Mouse (Mus musculus) 416B (cell line): ENCODE data around the gene Grid1.

Source experiments
- DNase-seq: peaks from one replicate; pipeline ENCODE4 v3.0.0; 2011; ENCODE audit warnings: low read depth

The Grid1 gene

DNA sequence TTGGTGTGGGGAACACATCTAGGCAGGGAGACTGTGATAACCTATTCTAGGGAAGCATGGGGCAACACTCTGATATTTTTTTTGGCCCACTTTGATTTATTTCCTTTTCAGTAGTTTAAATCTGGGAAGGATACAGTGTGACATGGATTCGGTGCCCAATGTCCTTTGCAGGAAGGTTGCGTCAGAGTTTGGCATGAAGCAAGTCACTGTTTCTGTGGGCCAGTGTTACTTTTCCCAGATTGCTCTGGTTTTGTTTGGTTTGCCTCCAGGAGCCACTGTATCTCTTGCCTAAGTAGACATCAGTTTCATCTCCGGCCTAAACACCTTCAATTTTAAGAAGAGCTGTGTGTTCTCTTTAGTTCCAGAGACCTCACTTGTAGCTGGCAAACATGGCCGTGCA is 399.1 kb downstream of the Grid1 start:
- no peak for DNase-seq

DNA sequence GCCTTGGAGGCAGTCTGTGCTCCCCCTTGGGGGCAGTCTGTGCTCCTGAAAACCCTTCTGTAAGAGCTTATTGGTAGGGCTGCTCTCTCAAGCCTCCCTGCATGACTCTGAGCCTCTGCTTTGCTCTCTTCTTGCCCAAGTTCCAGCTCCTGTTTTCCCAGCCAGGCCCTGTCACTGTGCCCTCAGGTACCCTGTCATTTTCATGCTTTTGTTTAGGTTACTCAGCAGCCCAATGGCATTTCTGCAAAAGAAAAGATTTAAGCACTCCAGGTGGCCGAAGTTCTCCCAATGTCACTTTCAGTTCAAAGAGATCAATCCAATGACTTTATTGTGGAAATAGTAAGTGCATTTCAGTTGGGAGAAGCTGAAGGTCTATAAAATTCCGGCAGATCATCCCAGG is 402.3 kb downstream of the Grid1 start:
- no peak for DNase-seq

DNA sequence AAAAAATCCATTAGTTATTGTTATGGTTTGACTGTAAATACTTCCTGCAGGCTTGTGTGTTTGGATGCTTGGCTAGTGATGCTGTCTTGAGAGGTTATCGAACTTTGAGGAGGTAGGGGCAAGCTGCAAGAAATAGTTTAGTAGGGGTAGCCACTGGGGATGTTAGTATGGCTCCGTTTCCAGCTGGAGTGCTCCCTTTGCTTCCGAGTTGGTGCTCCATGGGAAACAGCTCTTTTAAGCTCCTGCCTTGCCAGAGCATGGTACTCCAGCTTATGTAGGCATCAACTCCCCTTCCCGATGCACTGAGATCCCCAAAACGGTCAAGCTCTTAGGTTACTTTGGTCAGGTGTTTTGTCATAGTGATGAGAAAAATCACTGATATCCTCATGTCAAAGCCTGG is 407.7 kb downstream of the Grid1 start:
- no peak for DNase-seq

DNA sequence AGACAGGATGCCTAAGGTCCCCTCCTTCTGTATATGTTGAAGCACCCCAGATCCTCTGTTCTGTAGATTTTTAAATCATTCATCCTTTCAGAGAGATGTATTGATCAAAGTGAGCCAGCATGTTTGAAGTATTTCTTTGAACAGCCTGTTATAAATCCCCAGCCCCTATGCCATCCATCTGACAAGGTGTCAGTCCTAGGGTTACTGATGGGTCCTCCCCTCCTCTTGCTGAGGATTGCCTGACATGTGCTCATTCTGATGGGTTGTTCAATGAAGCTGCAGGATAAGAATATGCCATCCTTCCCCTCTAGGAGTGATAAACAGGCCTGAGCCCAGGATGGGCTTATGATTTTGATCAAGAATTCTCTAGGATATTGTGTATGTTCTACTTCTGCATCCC is 411.5 kb downstream of the Grid1 start:
- DNase-seq, result no peak

DNA sequence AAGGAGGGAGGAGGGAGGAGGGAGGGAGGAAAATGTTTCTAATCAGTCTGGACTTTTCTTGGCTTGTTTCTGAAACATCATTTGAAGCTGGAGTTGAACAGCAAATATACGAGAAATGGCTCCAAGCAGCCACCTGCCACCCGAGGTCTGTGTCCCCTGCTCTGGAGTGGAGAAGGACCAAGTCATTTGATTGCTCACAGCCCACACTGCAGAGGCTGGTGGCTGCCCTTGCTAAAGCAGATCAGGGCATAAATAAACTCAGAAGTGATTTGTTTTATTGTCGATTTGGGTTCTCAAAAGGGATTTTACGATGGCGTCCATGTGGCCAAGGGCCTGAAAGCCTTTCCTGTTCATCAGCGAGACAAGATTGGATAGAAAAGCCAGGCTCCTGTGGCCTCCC is 423.0 kb downstream of the Grid1 start:
- no peak for DNase-seq

DNA sequence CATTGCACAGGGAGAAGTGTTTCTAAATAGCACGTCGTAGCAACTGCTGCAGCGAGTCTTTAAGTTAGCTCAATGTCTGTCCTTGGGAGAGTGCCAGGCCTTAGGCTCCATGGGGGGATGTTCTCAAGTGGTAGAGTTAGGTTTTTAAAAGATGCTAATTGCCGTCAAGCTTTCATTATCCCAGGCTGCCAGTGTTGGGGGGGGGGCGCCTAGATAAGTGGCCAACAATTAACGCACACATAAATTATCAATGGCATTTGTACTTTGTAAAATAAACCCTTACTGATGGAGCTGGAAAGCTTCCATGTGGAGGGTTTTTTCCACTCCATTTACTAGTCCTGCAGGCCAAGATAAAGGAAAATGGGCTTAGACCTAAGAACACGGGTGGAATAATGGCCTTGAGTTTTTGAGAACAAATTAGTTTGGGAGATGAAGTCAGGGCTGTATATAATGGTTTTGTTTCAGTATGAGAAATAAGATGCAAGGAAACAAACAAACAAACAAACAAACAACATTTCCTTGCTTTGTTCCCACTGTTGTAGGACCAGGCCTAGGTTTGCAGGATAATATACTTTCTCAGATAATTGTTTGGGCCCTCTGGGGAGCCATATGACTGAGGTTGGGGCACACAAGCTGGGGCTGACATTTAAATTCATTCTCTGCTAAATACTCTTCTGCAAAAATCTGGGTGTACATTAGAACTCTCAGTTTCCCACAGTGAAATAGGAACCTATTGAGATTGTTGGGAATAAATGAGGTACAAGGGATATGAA is 425.1 kb downstream of the Grid1 start:
- no peak for DNase-seq

DNA sequence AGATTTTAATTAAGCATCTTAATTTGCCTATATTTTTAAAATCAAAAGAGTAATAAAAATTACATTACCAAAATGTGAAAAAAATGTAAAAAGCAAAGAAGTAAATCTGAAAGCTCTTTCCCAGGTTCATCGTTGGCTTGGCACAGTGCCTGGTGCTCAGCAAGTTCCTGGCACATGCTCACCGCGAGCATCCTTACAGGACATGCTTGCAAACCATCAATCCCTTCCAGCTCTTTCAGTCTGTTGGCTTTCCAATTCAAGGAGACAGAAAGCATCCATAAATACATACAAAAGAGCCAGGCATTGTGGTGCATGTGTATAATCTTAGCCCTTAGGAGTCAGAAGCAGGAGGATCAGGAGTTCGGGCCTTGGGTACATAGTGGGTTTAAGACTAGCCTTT is 430.5 kb downstream of the Grid1 start:
- no peak for DNase-seq

DNA sequence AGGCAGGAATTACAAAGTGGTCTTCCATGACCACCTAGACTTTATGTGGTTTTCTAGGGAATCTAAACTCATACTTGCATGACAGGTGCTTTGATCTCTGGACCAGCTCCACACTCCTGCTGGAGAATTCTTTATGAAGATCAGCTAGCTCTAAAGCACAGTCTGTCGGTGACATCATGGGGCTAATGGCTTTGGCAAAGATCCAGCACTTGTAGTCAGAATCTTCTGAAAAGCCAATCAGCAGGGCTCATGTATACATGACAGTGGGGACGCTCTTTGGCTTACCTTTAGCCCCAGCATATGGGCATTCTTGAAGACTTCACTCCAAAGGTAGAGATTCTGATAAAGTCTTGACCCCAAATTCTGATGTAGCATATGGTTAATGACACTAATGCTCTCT is 434.6 kb downstream of the Grid1 start:
- no peak for DNase-seq

DNA sequence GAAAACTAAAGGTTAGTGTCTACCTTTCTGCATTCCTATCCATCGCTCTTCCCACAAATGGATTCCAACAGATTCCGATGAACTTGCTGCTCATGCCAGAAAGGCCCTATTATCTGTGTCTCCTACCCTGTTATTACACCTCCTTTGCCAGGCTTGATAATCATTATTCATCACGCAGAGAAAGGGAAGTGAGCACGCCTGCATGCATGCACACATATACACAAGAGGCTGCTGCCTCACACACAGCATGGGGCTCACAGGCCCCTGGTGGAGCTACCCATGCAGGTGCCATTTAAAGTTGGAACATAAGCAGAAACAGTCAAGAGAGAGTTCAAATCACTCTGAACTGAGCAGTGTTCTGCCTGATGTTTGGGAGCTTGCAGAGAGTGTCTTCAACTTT is 450.4 kb downstream of the Grid1 start:
- DNase-seq, result no peak

DNA sequence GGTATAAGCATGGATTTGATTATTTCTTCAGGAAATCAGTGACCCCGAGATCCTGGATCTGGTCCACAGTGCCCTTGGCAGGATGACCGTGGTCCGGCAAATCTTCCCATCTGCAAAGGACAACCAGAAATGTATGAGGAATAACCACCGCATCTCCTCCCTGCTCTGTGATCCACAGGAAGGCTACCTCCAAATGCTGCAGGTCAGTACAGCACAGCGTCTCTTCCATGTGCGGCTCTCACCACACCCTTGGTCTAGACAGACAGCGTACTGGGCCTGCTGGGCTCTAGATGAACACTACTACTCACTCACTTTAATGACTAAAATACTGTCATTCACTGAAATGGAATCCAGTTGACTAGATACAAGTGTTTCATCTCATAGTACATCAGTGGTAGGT is 489.3 kb downstream of the Grid1 start:
- DNase-seq, result no peak

DNA sequence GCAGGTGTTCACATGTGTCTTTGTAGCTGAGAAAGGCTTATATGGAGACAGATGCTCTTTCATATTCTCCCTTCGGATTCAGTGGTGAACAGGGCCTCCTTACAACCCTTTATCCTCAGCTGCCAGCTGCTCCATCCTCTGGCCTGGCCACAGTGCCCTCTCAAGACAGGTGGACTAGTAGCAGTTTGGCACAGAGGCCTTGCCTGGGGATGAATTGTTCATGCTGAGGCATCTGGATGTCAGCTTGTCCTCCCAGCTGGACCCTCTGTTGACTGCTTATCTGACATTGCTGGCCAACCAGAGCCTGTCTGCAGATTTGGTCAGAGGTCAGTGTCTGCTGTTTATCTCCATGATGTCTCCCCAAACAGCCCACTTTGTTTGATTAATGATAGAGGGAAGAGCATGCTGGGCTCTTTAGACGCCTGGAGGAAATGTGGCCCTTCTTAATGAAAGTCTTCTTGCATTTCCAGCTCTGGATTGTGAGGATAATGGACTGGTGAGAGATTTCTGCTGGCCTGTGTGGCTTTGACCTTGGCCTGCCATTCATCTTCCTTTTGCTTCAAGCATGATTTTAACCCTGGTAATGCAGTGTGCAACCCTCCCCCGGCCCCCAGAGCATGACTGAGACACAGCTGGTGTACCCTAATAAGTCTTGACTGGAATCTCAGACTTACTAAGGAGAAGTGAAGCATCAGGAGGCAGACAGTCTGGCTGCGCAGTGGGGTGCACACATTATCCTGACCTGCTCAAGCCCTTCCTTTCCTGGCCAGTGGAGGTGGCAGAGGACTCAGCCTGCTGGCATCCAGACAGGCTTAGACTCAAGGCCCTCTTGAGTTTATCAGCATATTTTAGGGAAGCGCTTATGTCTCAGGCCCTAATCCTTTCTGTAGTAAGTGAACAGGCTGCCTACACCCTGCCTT is 493.7 kb downstream of the Grid1 start:
- DNase-seq, result no peak

DNA sequence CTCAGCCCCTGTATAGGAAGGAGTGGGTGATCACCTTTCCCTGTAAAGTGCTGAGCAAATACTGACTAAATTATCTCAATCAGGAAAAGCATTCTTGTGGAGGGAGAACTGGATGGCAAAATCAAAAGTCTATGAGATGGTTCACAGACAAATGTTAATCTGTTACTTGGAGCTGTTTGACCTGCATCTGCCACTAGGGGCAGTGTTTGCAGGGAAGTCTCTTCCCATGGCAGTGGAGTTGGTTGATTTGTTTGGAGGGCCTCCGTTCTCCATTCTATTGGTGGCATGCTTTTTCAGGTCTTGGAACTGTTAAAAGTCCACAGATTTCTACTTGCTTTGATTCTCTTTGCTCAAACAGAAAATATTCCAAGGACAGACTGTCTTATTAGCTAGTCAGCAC is 506.4 kb downstream of the Grid1 start:
- no peak for DNase-seq

DNA sequence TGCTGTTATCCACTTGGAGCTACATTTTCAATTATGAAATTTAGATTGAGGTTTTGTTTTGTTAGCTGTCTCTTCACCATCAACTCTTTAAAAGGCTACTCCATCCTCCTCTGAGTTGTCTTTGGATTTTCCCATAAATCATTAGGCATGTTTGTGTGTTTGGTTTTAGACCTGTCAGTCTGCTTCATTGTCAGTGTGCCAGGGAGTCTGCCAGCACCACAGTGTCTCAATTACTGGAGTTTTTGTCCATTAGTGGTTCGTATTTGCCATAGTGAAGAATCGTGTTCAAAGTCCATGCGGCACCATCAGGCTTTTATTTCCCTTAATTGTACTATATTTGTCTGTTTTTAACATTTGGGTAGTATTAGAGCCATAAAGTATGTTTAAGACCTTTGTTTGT is 516.7 kb downstream of the Grid1 start:
- DNase-seq, result no peak

DNA sequence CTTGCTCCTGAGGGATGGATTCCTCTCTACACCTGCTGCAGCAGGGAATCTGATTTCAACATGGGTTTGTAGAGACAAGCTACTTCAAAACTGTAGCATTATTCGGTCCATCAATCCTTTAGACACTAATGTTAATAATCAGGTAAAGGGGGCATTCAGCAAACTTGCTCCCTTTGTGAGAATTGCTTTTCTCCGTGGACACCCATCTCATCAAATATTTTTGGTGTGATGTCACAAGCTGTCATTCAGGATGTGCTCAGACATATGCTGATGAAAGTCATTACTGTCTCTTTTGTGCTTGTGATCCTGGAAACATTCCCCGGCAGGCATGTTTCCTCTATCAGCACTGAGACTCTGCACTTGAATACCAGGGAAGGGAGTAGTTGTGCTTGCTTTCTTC is 536.1 kb downstream of the Grid1 start:
- DNase-seq, result no peak

DNA sequence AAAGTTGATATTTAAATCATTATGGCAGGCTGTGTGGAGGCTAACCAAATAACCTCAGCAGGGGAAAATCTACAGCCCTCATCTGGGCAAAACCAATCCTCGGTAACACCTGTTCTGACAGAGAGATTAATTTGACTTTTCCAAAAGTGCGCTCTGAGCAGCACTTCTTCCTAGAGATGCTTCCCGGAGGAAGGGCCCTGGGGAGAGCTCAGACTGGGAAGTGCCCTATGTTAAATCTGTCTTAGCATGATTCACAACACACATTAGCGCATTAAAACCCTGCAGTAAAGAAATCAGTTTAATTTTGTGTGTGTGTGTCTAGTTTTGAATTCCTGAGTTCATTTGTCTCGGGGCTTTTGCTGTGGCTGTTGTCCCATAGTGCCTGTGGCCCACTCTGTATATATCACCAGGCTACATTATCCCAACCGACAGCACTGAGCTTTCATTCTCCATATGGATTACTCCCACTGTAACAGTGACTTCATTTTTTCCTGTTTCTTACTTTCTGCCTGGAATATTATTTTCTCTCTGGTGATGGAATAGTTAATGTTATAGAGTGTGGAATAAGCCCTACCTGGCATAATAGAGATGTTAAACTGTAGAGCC is 536.7 kb downstream of the Grid1 start:
- DNase-seq, result no peak

DNA sequence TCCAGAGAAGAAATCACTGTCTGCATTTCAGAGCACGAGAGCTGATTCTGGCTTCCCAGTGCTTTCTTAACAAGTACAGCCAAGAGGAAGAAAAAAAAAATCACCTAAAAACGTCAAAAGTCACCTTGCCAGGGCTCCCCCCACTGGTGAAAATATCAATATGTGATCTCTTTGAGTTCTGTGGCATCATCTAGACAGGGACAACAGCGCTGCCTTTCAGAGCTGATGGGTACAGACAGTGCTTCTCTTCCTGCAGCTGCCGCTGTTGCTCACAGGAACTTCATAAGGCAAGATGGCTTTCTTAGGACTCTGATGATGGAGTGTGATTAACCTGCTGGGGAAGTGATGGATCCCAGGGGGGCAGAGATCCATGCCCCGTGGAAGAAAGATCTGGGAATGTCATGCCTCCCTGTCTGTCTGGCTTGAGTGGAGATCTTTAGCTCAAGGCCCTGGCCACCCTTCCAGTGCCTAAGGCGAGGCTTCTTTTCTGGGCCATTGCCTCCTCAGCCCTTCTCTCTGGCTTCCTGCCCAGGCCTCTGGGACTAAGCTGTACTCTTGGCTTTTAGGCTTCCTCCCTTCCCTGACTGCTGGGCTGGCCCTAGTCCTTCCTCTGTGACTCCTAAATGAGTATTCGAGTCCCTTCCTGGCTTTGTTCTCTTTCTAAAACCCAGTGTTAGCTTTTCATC is 538.4 kb downstream of the Grid1 start:
- DNase-seq, result no peak

DNA sequence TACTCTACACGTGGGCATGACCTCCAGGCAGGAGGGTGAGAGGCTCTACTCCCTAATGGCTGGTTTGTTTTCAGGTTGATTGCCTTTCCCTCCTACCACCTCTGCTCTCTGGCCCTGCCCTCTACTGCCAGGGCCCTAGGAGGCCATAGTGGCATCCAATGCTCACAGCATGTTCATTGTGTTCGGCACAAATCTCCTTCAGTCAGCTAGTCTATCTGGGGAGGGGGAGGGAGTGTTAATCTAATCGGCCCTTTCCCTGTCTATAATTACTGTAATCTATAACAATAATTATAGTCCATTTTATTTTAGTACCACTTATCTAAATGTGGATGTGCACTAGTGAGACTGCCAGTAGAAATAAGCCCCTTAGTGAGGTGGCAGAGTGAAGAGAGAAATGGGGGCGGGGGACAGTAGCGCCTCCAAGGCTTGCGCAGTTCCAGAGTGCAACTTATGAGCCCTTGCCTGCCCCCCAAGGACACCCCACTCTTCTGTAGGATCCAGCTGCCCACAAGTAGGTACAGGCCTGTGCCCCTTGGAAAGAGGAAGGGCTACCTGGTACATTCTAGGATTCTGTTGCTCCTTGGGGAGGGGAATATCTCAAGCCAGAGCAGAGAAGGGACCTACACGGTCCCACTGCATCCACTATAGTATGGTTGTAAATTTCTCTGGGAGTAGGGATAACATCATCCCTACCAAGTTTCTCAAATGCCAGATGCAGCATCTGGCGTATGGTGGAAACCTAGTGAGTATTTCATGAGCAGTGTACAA is 545.5 kb downstream of the Grid1 start:
- no peak for DNase-seq

DNA sequence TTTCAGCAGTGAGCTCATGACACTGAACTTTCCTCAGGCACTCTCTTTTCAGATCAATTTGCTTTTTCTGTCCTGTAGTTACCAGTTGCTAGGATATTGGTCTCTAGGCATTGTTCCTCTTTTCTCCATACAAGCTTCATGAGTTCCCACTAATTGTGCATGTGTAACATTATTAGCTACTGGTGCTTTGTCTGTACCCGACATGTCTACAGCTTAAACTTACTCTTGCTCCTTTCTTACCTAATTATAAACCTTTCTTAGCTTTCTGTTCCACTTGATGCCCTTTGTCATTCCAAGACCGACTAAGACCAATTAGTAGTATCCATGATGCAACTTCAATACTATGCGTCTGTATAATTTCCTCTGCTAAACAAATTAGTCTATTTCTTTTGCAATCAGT is 554.5 kb downstream of the Grid1 start:
- no peak for DNase-seq

DNA sequence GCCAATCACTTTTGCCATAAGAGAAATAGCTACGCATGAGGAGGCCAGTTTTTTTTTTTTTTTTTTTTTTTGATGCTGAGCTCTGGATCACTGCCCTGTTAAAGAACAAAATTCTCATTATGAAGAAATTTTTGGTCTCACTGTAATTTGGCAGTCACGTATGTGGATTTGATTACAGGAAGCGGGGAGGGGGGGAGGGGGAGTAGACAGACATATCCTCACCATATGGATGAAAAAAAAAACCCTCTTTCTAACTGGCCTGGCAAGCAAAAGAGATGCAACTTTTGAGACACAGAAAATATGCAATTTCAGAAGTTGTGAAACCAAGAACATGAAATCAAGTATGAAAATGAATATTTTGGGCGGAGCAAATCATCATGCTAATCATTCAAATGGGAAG is 573.7 kb downstream of the Grid1 start:
- DNase-seq, result no peak

DNA sequence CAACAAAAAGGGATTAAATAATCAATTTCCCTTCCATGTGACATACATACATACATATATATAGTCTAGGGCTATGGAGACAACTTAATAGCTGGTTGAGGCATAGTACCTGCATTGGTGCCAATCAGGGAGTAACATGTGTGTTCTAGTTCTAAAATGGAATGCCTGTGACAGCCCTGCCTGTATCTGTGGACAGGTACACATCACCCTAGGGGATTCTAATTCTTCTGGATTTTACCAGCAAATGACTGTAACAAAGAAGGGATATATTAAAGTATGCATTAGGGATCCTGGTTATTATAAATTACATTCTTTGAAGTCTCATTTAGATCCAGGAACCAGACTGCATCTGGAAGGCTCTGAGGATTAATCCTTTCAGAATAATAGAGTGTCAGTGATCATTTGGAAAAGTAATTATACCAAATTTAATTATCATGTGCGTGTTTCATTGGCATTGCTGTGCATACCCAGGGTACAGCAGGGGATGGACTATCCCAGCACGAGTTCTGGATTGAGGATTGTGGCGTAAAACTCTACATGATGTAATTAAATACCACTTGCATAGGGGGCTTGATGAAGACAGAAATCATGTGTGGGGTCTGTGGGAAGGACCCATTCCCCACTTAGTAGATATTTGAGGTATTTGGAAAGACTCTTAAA is 584.5 kb downstream of the Grid1 start:
- no peak for DNase-seq

DNA sequence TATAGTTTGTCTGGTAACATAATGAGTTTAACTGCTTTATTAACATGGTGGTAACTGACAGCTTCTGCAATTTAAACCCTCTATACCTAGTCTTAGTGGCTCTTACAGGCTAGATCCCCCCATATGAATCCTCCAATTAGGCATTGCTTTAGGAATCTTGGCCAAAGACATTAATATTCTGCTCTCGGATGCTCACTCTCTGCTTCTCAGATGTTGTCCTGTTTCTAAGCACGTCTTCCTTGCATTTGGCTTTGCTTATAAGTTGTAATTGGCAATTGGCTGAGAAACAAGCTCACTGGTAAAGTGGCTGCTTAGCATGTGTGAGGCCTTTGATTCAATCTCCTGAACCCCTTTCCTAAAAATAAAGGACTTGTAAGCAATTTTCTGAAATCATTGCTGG is 610.4 kb downstream of the Grid1 start:
- DNase-seq, result no peak
